Mouse (Mus musculus) olfactory bulb, adult 2 months (tissue): ENCODE measurements around the gene Cd59a.
"Not testable (repeated sequence)": the region's sequence is repeated elsewhere in the genome, so short reads cannot be mapped to it uniquely, and the experiment has no call there.

Source experiments
- CTCF ChIP-seq: fragments of 200-500 bp; IDR thresholded peaks from 2 replicates; pipeline ENCODE4 v1.5.1; 2012; ENCODE audit warnings: low read depth, mild to moderate bottlenecking, low read length, moderate library complexity; ENCODE audit not compliant: insufficient read depth
- POLR2A ChIP-seq: fragments of 200-500 bp; IDR thresholded peaks from 2 replicates; pipeline ENCODE4 v1.6.1; 2012; ENCODE audit warnings: mild to moderate bottlenecking, low read depth, low read length, moderate library complexity; ENCODE audit not compliant: insufficient read depth

GRCm38 (mm10) chr2:104117173-104117572 lies 21.6 kb downstream of the Cd59a start:
- TF ChIP-seq POLR2A, CTCF: not testable (repeated sequence)
